Comparison of ENCODE assay signal across 25 mouse cellular contexts in the genomic region with DNA sequence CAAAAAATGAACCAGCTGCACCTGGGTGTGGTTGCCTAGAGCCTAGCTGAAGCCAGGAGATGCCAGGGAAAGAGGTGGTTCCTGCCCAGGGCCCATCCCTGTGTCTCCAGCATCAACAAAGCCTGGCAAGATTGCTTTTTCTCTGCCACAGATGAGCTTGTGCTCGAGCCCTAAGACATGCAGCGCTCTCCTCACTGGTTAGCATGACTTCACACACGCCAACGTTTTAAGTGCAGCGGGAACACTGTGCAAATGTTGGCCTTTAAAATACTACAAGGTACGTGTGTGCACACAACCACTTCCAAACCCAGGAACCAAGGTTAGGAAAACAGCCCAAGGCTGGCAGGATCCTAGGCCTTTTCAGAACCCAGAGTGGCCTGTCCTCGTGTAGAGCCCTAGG. TPM values are rescaled to one million over a fixed set of nuclear protein-coding genes. Genes with fewer than 3 reads are reported as not detected.
DNase-seq lines count a peak whose midpoint lies in the region; ATAC-seq and TF ChIP-seq lines count a peak whose summit lies in the region.
"Had no signal": no experiment of that assay in that cellular context is flagged by ENCODE, and none has a peak within 500 bp of the region (broad histone marks: within the 10 kb centered on the region; RNA-seq: fewer than 3 reads in every experiment).

No protein-coding gene starts in this region.

- WGBS in neural tube, embryonic 13.5 days: 84% methylated on average over 7 of the region's 7 CpGs
- WGBS in olfactory bulb, adult 2 months: 59% methylated on average over 7 of the region's 7 CpGs

- no peak for TF ChIP-seq CTCF in gastrocnemius, adult 2 months (IDR thresholded peaks at IDR 0.05)
- TF ChIP-seq CTCF in left cerebral cortex, adult 2 months (IDR thresholded peaks at IDR 0.05): no peak
- no peak for TF ChIP-seq CTCF in olfactory bulb, adult 2 months (IDR thresholded peaks at IDR 0.05; ENCODE audit: insufficient read depth, low read depth, low read length)

- no peak overlapping the region for H3K4me3 ChIP-seq in gastrocnemius, adult 2 months
- no peak overlapping the region for H3K4me3 ChIP-seq in left cerebral cortex, adult 2 months
- H3K4me3 ChIP-seq in neural tube, embryonic 13.5 days: no peak overlapping the region
- H3K4me3 ChIP-seq in olfactory bulb, adult 2 months (ENCODE audit: insufficient read depth, low read depth, low read length): no peak overlapping the region
- H3K4me3 ChIP-seq: forebrain, embryonic 10.5 days; hindbrain, embryonic 12.5 days; kidney, embryonic 15.5 days; limb, embryonic 13.5 days; liver, embryonic 13.5 days had no signal

- no peak for DNase-seq in gastrocnemius, adult 2 months
- DNase-seq in gastrocnemius, postnatal 25 days: no peak
- DNase-seq in left cerebral cortex, adult 2 months (ENCODE audit: extremely low spot score in 1 of 2, low spot score in 2 of 2): peak in 1 of 2 experiments; percentile 42
- no peak for DNase-seq in left cerebral cortex, postnatal 4 days
- no peak for DNase-seq in neural tube, embryonic 10.5 days (ENCODE audit: extremely low spot score, low spot score)
- no peak for DNase-seq in embryo, embryonic 10.5 days (ENCODE audit: low spot score)
- DNase-seq: adrenal gland, postnatal 14 days; cerebellum, adult 11-12 months; gastrocnemius, postnatal 36 days; heart, postnatal 10 days; kidney, postnatal 4 days; layer of hippocampus, postnatal 36 days; liver, embryonic 13.5 days; lung, postnatal 36 days; thymus, postnatal 25 days had no signal

- H3K9ac ChIP-seq in neural tube, embryonic 13.5 days: no peak overlapping the region
- H3K9ac ChIP-seq: hindbrain, embryonic 12.5 days; kidney, embryonic 15.5 days; limb, embryonic 13.5 days; liver, embryonic 13.5 days had no signal

- peaks cover 10% of the 10 kb centered on the region for H3K4me1 ChIP-seq in neural tube, embryonic 13.5 days (replicated peaks)
- H3K4me1 ChIP-seq in olfactory bulb, adult 2 months (ENCODE audit: control insufficient read depth, insufficient read depth, low read length): peaks cover 49% of the 10 kb centered on the region

- no peaks in the 10 kb centered on the region for H3K36me3 ChIP-seq in neural tube, embryonic 13.5 days
- H3K36me3 ChIP-seq: forebrain, embryonic 10.5 days; G1E; hindbrain, embryonic 12.5 days; kidney, embryonic 15.5 days; limb, embryonic 13.5 days; liver, embryonic 13.5 days had no signal

- peak overlapping the region; percentile 76 for H3K27ac ChIP-seq in gastrocnemius, adult 2 months
- H3K27ac ChIP-seq in left cerebral cortex, adult 2 months: peak overlapping the region; percentile 78
- 0 out of 2 replicates have a peak overlapping the region, but pooled peaks have one; percentile 3 for H3K27ac ChIP-seq in neural tube, embryonic 13.5 days (replicated peaks)
- H3K27ac ChIP-seq in olfactory bulb, adult 2 months (ENCODE audit: insufficient read depth, low read depth, low read length): peak overlapping the region; percentile 6; the same call in 1 of the 2 replicates
- H3K27ac ChIP-seq: hindbrain, embryonic 12.5 days; kidney, embryonic 15.5 days; limb, embryonic 13.5 days; liver, embryonic 13.5 days had no signal

- no peak for ATAC-seq in neural tube, embryonic 13.5 days (ENCODE audit: low read depth)
- ATAC-seq: activated CD4-positive, CD25-positive, alpha-beta regulatory T cell, adult 4 months; intestine, embryonic 16.5 days had no signal

- peaks cover 40% of the 10 kb centered on the region for H3K27me3 ChIP-seq in neural tube, embryonic 13.5 days

- H3K4me2 ChIP-seq in neural tube, embryonic 13.5 days: no peak overlapping the region
- H3K4me2 ChIP-seq: heart, embryonic 11.5 days; hindbrain, embryonic 12.5 days; kidney, embryonic 15.5 days; limb, embryonic 13.5 days; liver, embryonic 13.5 days had no signal

- intact Hi-C loops in gastrocnemius, adult 2 months (cut with DNase I): no loop called here
- intact Hi-C loops in left cerebral cortex, adult 2 months (cut with DNase I): no loop called here
- intact Hi-C loops in left cerebral cortex, postnatal 4 days (cut with DNase I): no loop called here

- no peaks in the 10 kb centered on the region for H3K9me3 ChIP-seq in neural tube, embryonic 13.5 days
- H3K9me3 ChIP-seq: forebrain, embryonic 10.5 days; G1E; hindbrain, embryonic 12.5 days; kidney, embryonic 15.5 days; limb, embryonic 13.5 days; liver, embryonic 13.5 days had no signal

- no peak for TF ChIP-seq POLR2A in olfactory bulb, adult 2 months (IDR thresholded peaks at IDR 0.05; ENCODE audit: insufficient read depth, low read depth, low read length)

RNA-seq across cellular contexts. Expression of a gene that starts 4.4 kb away (rescaled TPM):
- total RNA-seq in gastrocnemius, adult 2 months (2021): 10 to 100 TPM; 14.3 to 17.3 TPM
- 10 to 100 TPM; 13.9 to 16.7 TPM for total RNA-seq in gastrocnemius, postnatal 25 days (2021)
- 10 to 100 TPM; 32.7 to 41.7 TPM for total RNA-seq in left cerebral cortex, adult 2 months (2021)
- total RNA-seq in left cerebral cortex, postnatal 4 days (2021): 10 to 100 TPM; 19.2 to 26.6 TPM
- polyA plus RNA-seq in neural tube, embryonic 13.5 days (2015; fragmentation: Nextera tagmentation; extraction: Ambion mirVana): 3.3 TPM in 2 replicates
- not detected in 2 replicates for polyA plus RNA-seq in olfactory bulb, adult 2 months (2012; ENCODE audit: insufficient read depth, insufficient read length, low replicate concordance, missing spikeins)
- polyA plus RNA-seq: G1E had no signal

RNA-seq across cellular contexts. Expression of a gene that starts 48.3 kb away (rescaled TPM):
- 10 to 100 TPM; 18.9 to 19.6 TPM for total RNA-seq in gastrocnemius, adult 2 months (2021)
- 10 to 100 TPM in 1 of 2 experiments, 1 to 10 TPM in 1; 8.6 to 11.1 TPM for total RNA-seq in gastrocnemius, postnatal 25 days (2021)
- 10 to 100 TPM; 52.3 to 52.6 TPM for total RNA-seq in left cerebral cortex, adult 2 months (2021)
- 1 to 10 TPM; 5.6 to 6.8 TPM for total RNA-seq in left cerebral cortex, postnatal 4 days (2021)
- polyA plus RNA-seq in neural tube, embryonic 13.5 days (2015; fragmentation: Nextera tagmentation; extraction: Ambion mirVana): 3.0 and 3.3 TPM in 2 replicates
- not detected in 2 replicates for polyA plus RNA-seq in olfactory bulb, adult 2 months (2012; ENCODE audit: insufficient read depth, insufficient read length, low replicate concordance, missing spikeins)

Comparison
In these comparisons a context has a peak if more than half of its experiments do, and no peak if none do; other contexts are left out.
1. H3K27ac ChIP-seq: peak in every context shown above with its lines; median percentile 78 in left cerebral cortex, adult 2 months; 76 in gastrocnemius, adult 2 months; 6 in olfactory bulb, adult 2 months; 3 in neural tube, embryonic 13.5 days.